Mouse (Mus musculus) kidney, embryonic 16.5 days (tissue): Measurements from ENCODE around the gene Prl. TPM values are rescaled to one million over a fixed set of nuclear protein-coding genes. Genes with fewer than 3 reads are reported as not detected.
"Not testable (repeated sequence)": the region's sequence is repeated elsewhere in the genome, so short reads cannot be mapped to it uniquely, and the experiment has no call there.

Source experiments
- ATAC-seq: fragments of 200-750 bp; cut with Nextera tagmentation; 2 replicates; pipeline ENCODE4 v1.8.0; 2017; ENCODE audit warnings: moderate TSS enrichment; ENCODE audit not compliant: low FRiP score, low TSS enrichment
- H3K27ac ChIP-seq: fragments of 300-500 bp; sonication (generic); 2 replicates; pipeline ENCODE4 v1.5.1; 2014; ENCODE audit warnings: low read length
- H3K27me3 ChIP-seq: fragments of 300-500 bp; sonication (generic); 2 replicates; pipeline ENCODE4 v1.6.1; 2014; ENCODE audit warnings: low read length, control low read depth, mixed read lengths; ENCODE audit not compliant: insufficient read depth
- H3K36me3 ChIP-seq: fragments of 300-500 bp; sonication (generic); 2 replicates; pipeline ENCODE4 v1.6.1; 2014; ENCODE audit warnings: low read length, control low read depth, mixed read lengths; ENCODE audit not compliant: insufficient read depth
- H3K4me1 ChIP-seq: fragments of 300-500 bp; sonication (generic); 2 replicates; pipeline ENCODE4 v1.6.1; 2014; ENCODE audit warnings: low read length, control low read depth, mixed read lengths; ENCODE audit not compliant: insufficient read depth
- H3K4me2 ChIP-seq: fragments of 300-500 bp; sonication (generic); replicated peaks from 2 replicates; pipeline ENCODE4 v1.6.1; 2014; ENCODE audit warnings: low read depth, low read length
- H3K4me3 ChIP-seq: fragments of 300-500 bp; sonication (generic); 2 replicates; pipeline ENCODE4 v1.5.1; 2014; ENCODE audit warnings: mild to moderate bottlenecking, low read length
- H3K9ac ChIP-seq: fragments of 300-500 bp; sonication (generic); replicated peaks from 2 replicates; pipeline ENCODE4 v1.6.1; 2014; ENCODE audit warnings: low read length
- H3K9me3 ChIP-seq: fragments of 300-500 bp; sonication (generic); 2 replicates; pipeline ENCODE4 v1.6.1; 2016; ENCODE audit warnings: low read length, control low read depth
- WGBS: fragments of 180-500 bp; shearing (Covaris S2); extraction: QIAGEN DNeasy Blood & Tissue Kit; methylation state at CpG from one replicate; pipeline ENCODE4 v1.1.7; 2014; 5-methylcytosine and 5-hydroxymethylcytosine counted together
- polyA plus RNA-seq: library from polyadenylated mRNA; unstranded; fragments of >200 nt; fragmentation: Nextera tagmentation; extraction: Ambion mirVana; gene quantifications from 2 replicates; pipeline ENCODE4 v1.2.1, GENCODE M21; 2015

Prl gene
- polyA plus RNA-seq, 1 experiment from 2014 or later = not detected

DNA sequence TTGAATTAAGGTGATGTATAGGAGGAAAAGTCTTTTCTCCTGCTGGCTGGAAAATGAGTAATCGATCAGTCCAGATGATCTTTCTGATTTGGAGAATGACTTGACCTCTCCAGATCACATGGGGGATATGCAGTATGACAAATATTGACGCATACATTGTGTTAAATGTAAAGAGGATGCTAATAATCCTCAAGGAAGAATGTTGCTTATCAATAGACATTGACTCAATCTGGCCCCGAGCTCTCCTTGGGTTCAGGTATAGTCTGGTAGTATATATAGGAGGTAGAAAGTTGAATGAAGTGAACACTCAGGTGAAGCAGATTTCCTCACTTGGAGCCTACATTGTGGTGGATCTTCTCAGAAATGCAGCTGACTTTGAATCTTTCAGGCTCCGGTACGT is 36.5 kb downstream of the Prl start, which contains the start of gene Prl3d1:
Prl3d1 (plus strand) TSS at position 301 of the 400 bp plus-strand sequence.
- not testable (repeated sequence) for H3K36me3 ChIP-seq, H3K4me1 ChIP-seq, H3K4me3 ChIP-seq, ATAC-seq, H3K27me3 ChIP-seq, H3K9me3 ChIP-seq, H3K9ac ChIP-seq, H3K27ac ChIP-seq, H3K4me2 ChIP-seq
- WGBS = 95% methylated on average over 5 of the region's 5 CpGs

Other genes with a start within 250 kb of the Prl start
- not detected in 2 replicates for gene Prl3d1, start 36.6 kb downstream of the Prl start, polyA plus RNA-seq
- not detected in 2 replicates for gene Prl3d2, start 64.1 kb downstream of the Prl start, polyA plus RNA-seq
- gene Prl3d3, start 99.2 kb downstream of the Prl start, polyA plus RNA-seq = not detected in 2 replicates
- gene Prl3c1, start 139.1 kb downstream of the Prl start, polyA plus RNA-seq = not detected in 2 replicates
- gene Prl3b1, start 184.3 kb downstream of the Prl start, polyA plus RNA-seq = 0.25 and 0.54 TPM in 2 replicates
- gene Prl3a1, start 201.9 kb downstream of the Prl start, polyA plus RNA-seq = not detected in 2 replicates